Mouse (Mus musculus) limb, embryonic 11.5 days (tissue): ENCODE results near the gene Eya2. TPM values are rescaled to one million over a fixed set of nuclear protein-coding genes. Genes with fewer than 3 reads are reported as not detected.
A peak's percentile ranks its signal among the peaks of the same experiment; 100 is the strongest.

Experiments
- ATAC-seq: fragments of 200-750 bp; cut with Nextera tagmentation; 2 replicates; pipeline ENCODE4 v1.8.0; 2017; ENCODE audit warnings: low read depth; ENCODE audit not compliant: insufficient number of reproducible peaks, low FRiP score, low TSS enrichment
- DNase-seq: peaks from one replicate; pipeline ENCODE4 v3.0.0-alpha.2; 2015; ENCODE audit warnings: low spot score
- H3K27ac ChIP-seq: fragments of 300-500 bp; sonication (generic); replicated peaks from 2 replicates; pipeline ENCODE4 v1.5.1; 2014; ENCODE audit warnings: low read depth, mild to moderate bottlenecking, low read length
- H3K27me3 ChIP-seq: fragments of 300-500 bp; sonication (generic); 2 replicates; pipeline ENCODE4 v1.6.1; 2014; ENCODE audit warnings: mild to moderate bottlenecking, low read length, mixed read lengths; ENCODE audit not compliant: control insufficient read depth, insufficient read depth
- H3K36me3 ChIP-seq: fragments of 300-500 bp; sonication (generic); 2 replicates; pipeline ENCODE4 v1.6.1; 2014; ENCODE audit warnings: mild to moderate bottlenecking, low read length, moderate library complexity, mixed read lengths; ENCODE audit not compliant: control insufficient read depth, insufficient read depth
- H3K4me1 ChIP-seq: fragments of 300-500 bp; sonication (generic); 2 replicates; pipeline ENCODE4 v1.6.1; 2014; ENCODE audit warnings: low read length, mixed read lengths; ENCODE audit not compliant: control insufficient read depth, insufficient read depth
- H3K4me2 ChIP-seq: fragments of 300-500 bp; sonication (generic); 2 replicates; pipeline ENCODE4 v1.6.1; 2014; ENCODE audit warnings: low read depth, mild to moderate bottlenecking, moderate library complexity; ENCODE audit not compliant: severe bottlenecking
- H3K4me3 ChIP-seq: fragments of 300-500 bp; sonication (generic); 2 replicates; pipeline ENCODE4 v1.5.1; 2014; ENCODE audit warnings: low read depth, low read length
- H3K9ac ChIP-seq: fragments of 300-500 bp; sonication (generic); 2 replicates; pipeline ENCODE4 v1.6.1; 2014; ENCODE audit warnings: mild to moderate bottlenecking, low read length
- H3K9me3 ChIP-seq: fragments of 300-500 bp; sonication (generic); 2 replicates; pipeline ENCODE4 v1.6.1; 2016; ENCODE audit warnings: low read length; ENCODE audit not compliant: control insufficient read depth
- WGBS: fragments of 180-500 bp; shearing (Covaris S2); extraction: QIAGEN DNeasy Blood & Tissue Kit; methylation state at CpG from one replicate; pipeline ENCODE4 v1.1.7; 2014; 5-methylcytosine and 5-hydroxymethylcytosine counted together
- polyA plus RNA-seq: library from polyadenylated mRNA; unstranded; fragments of >200 nt; fragmentation: Nextera tagmentation; extraction: Ambion mirVana; gene quantifications from 2 replicates; pipeline ENCODE4 v1.2.1, GENCODE M21; 2014

Gene Eya2
- polyA plus RNA-seq, 1 experiment from 2014 or later = 8.8 TPM

GRCm38 (mm10) chr2:165808179-165808975 is 213.5 kb downstream of the Eya2 start:
- peaks cover 31% of the 10 kb centered on the region for H3K36me3 ChIP-seq
- no peaks in the 10 kb centered on the region for H3K27me3 ChIP-seq
- no peak for ATAC-seq
- DNase-seq = no peak
- 97% methylated on average over 12 of the region's 12 CpGs for WGBS
- H3K4me2 ChIP-seq = no peak overlapping the region
- no peak overlapping the region for H3K9ac ChIP-seq
- no peak overlapping the region for H3K4me3 ChIP-seq
- no peak overlapping the region for H3K27ac ChIP-seq
- H3K4me1 ChIP-seq = 0 out of 2 replicates have a peak, but pooled peaks cover 3% of the 10 kb centered on the region
- no peaks in the 10 kb centered on the region for H3K9me3 ChIP-seq

DNA sequence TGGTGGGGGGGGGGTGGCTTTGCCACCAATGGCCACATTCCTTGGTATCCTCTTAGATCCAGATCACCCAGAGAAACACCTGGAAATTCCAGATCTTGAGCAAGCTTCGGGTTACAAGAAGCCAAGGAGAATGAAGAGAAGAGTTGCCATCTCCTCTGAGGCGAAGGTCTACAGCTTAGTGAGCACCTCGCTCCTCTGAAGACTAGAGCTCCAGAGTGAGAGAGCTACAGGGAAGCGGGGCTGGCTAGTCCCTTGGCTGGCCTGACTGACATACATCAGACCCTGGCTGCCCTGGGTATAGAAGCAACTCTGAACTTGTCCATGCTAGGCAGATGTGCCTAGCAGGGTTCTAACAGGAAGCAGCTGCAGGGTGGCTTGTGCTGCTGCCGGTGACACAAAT is 214.3 kb downstream of the Eya2 start:
- H3K9ac ChIP-seq = no peak overlapping the region
- H3K4me1 ChIP-seq = 0 out of 2 replicates have a peak, but pooled peaks cover 3% of the 10 kb centered on the region
- DNase-seq = no peak
- WGBS = 91% methylated on average over 5 of the region's 5 CpGs
- no peak overlapping the region for H3K4me2 ChIP-seq
- no peaks in the 10 kb centered on the region for H3K27me3 ChIP-seq
- H3K27ac ChIP-seq = no peak overlapping the region
- H3K36me3 ChIP-seq = peaks cover 31% of the 10 kb centered on the region
- H3K4me3 ChIP-seq = no peak overlapping the region
- no peak for ATAC-seq
- no peaks in the 10 kb centered on the region for H3K9me3 ChIP-seq

- ATAC-seq = no peak
- peaks cover 28% of the 10 kb centered on the region for H3K36me3 ChIP-seq
Observed at GRCm38 (mm10) chr2:165809901-165810477, 215.2 kb downstream of the Eya2 start.

GRCm38 (mm10) chr2:165811536-165811935 is 216.7 kb downstream of the Eya2 start:
- no peak overlapping the region for H3K4me2 ChIP-seq
- peaks cover 29% of the 10 kb centered on the region for H3K36me3 ChIP-seq
- no peak overlapping the region for H3K27ac ChIP-seq
- 69% methylated on average over 5 of the region's 5 CpGs for WGBS
- no peak overlapping the region for H3K4me3 ChIP-seq
- H3K27me3 ChIP-seq = no peaks in the 10 kb centered on the region
- 0 out of 2 replicates have a peak, but pooled peaks cover under 1% of the 10 kb centered on the region for H3K4me1 ChIP-seq
- DNase-seq = peak; percentile 34
- H3K9ac ChIP-seq = no peak overlapping the region
- ATAC-seq = no peak
- no peaks in the 10 kb centered on the region for H3K9me3 ChIP-seq

More at GRCm38 (mm10) chr2:165809901-165810477, 215.2 kb downstream of the Eya2 start:
- Histone ChIP-seq H3K4me1 (0 out of 2 replicates have a peak, but pooled peaks cover 3% of the 10 kb centered on the region), H3K27ac (no peak overlapping the region), H3K9me3 (no peaks in the 10 kb centered on the region), H3K4me3 (no peak overlapping the region), H3K27me3 (no peaks in the 10 kb centered on the region), H3K4me2 (no peak overlapping the region), H3K9ac (no peak overlapping the region)
- 93% methylated on average over 5 of the region's 5 CpGs for WGBS
- no peak for DNase-seq

DNA sequence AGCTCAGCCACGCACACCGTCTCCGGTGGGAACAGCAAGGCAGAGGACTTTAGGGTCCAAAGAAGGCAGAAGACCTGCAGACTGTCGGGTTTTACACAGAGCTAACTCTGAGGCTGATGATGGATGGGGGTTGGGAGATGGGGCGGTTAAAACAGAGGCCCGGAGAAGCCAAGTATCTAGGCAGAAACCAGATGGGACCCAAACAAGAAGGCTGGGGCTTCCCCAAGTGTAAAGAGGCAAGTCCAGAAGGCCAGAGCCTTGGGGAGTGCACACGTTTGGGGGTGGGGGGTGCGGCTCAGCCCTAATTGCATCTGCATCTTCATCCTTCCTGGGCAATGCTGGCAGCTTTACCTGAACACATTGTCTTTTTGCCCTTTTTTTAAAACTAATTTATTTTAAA is 218.1 kb downstream of the Eya2 start:
- no peak overlapping the region for H3K9ac ChIP-seq
- H3K36me3 ChIP-seq = peaks cover 28% of the 10 kb centered on the region
- H3K9me3 ChIP-seq = no peaks in the 10 kb centered on the region
- H3K4me2 ChIP-seq = no peak overlapping the region
- WGBS = 93% methylated on average over 8 of the region's 8 CpGs
- no peaks in the 10 kb centered on the region for H3K4me1 ChIP-seq
- H3K27me3 ChIP-seq = no peaks in the 10 kb centered on the region
- DNase-seq (no peak), ATAC-seq (no peak)
- H3K27ac ChIP-seq = no peak overlapping the region
- no peak overlapping the region for H3K4me3 ChIP-seq

DNA sequence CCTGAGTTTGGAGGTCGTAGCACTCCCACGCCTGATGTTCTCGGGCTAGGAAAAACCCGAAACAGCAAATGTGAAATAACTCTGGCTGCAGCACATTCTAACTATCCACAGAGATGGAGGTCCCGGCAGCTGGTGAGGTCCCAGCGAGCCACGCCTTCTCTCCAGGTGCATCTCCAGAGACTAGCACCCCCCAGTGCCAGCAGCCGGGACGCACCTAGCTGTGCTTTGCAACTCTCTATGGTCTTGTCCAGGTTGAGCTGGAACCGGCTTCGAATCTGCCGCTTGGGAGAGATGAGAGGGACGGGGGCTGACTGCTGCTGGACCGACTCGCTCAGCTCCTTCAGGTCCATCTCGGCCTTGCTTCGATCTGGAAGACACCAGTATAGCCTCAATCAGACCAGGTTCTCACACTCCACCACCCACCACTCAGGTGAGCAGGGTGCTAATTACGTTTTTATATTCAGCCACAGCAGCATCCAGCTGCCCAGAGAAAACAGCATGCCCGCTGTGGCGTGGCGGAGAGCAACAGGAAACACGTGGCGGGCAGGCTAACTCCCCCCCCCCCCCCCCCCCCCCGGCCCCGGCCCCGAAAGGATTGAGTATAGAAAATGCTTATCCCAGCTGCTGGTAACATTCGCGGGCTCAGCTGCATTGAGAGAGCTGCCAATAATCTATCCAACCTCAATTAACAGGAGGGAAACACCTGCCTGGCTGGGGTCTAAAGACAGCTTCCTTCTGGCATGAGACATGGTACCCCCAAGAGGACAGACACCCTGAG is 220.5 kb downstream of the Eya2 start:
- ATAC-seq (no peak), DNase-seq (no peak)
- Histone ChIP-seq H3K36me3 (peaks cover 24% of the 10 kb centered on the region), H3K27ac (no peak overlapping the region), H3K9ac (no peak overlapping the region; the same call in 1 of the 2 replicates), H3K4me3 (no peak overlapping the region), H3K27me3 (no peaks in the 10 kb centered on the region), H3K4me1 (no peaks in the 10 kb centered on the region), H3K4me2 (no peak overlapping the region), H3K9me3 (no peaks in the 10 kb centered on the region)
- WGBS = 92% methylated on average over 27 of the region's 28 CpGs

DNA sequence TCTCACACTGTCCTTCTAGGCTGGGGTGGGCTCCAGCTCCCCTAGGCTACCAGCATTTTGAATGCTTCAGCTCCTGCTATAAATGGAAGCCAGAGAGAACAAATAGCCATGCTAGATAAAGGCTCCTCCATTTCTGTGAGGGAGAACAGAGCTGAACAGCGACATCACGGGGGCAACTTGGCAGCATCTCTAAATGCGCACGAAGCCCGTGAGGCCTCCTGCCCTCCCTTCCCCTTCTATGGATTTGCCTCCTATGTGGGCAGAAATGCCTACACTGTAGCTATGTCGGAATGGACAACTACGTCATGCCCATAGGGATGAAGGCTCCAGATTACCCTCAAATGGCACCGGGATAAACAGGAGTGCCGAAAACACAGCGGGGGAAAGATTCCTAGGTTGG is 222.6 kb downstream of the Eya2 start:
- Histone ChIP-seq H3K27ac (no peak overlapping the region), H3K4me2 (no peak overlapping the region), H3K9me3 (no peaks in the 10 kb centered on the region), H3K27me3 (no peaks in the 10 kb centered on the region), H3K9ac (no peak overlapping the region), H3K4me3 (no peak overlapping the region), H3K36me3 (peaks cover 18% of the 10 kb centered on the region), H3K4me1 (no peaks in the 10 kb centered on the region)
- WGBS = 97% methylated on average over 10 of the region's 10 CpGs
- DNase-seq (no peak), ATAC-seq (no peak)

- no peak overlapping the region for H3K4me3 ChIP-seq
- no peaks in the 10 kb centered on the region for H3K4me1 ChIP-seq
- H3K9me3 ChIP-seq = no peaks in the 10 kb centered on the region
- ATAC-seq = no peak
- no peak for DNase-seq
- no peak overlapping the region for H3K9ac ChIP-seq
- H3K4me2 ChIP-seq = no peak overlapping the region
- 93% methylated on average over 6 of the region's 6 CpGs for WGBS
- H3K36me3 ChIP-seq = peaks cover 20% of the 10 kb centered on the region
- H3K27ac ChIP-seq = no peak overlapping the region
- H3K27me3 ChIP-seq = no peaks in the 10 kb centered on the region
Observed at GRCm38 (mm10) chr2:165818570-165818969, 223.7 kb downstream of the Eya2 start.
